Mouse (Mus musculus): ENCODE measurements around the gene Wdpcp.

DNA sequence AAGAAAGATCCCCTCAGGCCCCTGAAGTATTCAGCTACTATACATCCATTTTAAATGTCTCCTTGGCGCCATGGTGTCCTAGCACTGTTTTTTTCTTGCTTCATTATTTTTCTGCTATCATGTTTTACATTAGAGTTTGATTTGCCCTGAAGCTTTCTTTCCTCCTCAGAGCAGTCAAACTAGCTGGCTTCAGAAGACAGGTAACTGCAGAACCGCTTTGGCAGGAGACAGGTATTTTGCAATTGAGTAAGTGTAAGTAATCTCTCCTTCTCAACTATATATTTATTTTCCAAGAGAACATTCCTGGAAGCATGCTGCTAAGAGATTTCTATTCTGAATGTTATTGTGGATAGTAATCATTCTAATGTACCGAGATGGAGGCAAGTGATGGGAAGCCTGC is 74.1 kb downstream of the Wdpcp start:
- TF ChIP-seq CTCF (IDR thresholded peaks at IDR 0.05; ENCODE audit: low read depth) (no peak), EP300 (IDR thresholded peaks at IDR 0.05; ENCODE audit: low read depth) (no peak)
